Mouse (Mus musculus) limb, embryonic 14.5 days (tissue): ENCODE results near the gene Nucb1. TPM values are rescaled to one million over a fixed set of nuclear protein-coding genes. Genes with fewer than 3 reads are reported as not detected.

Source experiments
- ATAC-seq: fragments of 200-750 bp; cut with Nextera tagmentation; 2 replicates; pipeline ENCODE4 v1.8.0; 2017; ENCODE audit warnings: low read depth, moderate number of reproducible peaks, moderate TSS enrichment; ENCODE audit not compliant: low FRiP score
- DNase-seq: peaks from one replicate; pipeline ENCODE4 v3.0.0-alpha.2; 2015; ENCODE audit warnings: low spot score
- H3K27ac ChIP-seq: fragments of 300-500 bp; sonication (generic); replicated peaks from 2 replicates; pipeline ENCODE4 v1.5.1; 2014; ENCODE audit warnings: low read depth, mild to moderate bottlenecking, low read length, moderate library complexity, mixed read lengths
- H3K27me3 ChIP-seq: fragments of 300-500 bp; sonication (generic); 2 replicates; pipeline ENCODE4 v1.6.1; 2014; ENCODE audit warnings: low read length, mixed read lengths; ENCODE audit not compliant: control insufficient read depth, insufficient read depth
- H3K36me3 ChIP-seq: fragments of 300-500 bp; sonication (generic); 2 replicates; pipeline ENCODE4 v1.6.1; 2014; ENCODE audit warnings: mild to moderate bottlenecking, low read length, moderate library complexity, mixed read lengths; ENCODE audit not compliant: control insufficient read depth, insufficient read depth
- H3K4me1 ChIP-seq: fragments of 300-500 bp; sonication (generic); 2 replicates; pipeline ENCODE4 v1.6.1; 2014; ENCODE audit warnings: antibody characterized with exemption, low read length, mixed read lengths; ENCODE audit not compliant: control insufficient read depth, insufficient read depth
- H3K4me2 ChIP-seq: fragments of 300-500 bp; sonication (generic); replicated peaks from 2 replicates; pipeline ENCODE4 v1.6.1; 2014; ENCODE audit warnings: low read depth, mild to moderate bottlenecking, low read length, moderate library complexity; ENCODE audit not compliant: severe bottlenecking
- H3K4me3 ChIP-seq: fragments of 300-500 bp; sonication (generic); replicated peaks from 2 replicates; pipeline ENCODE4 v1.5.1; 2014; ENCODE audit warnings: low read length
- H3K9ac ChIP-seq: fragments of 300-500 bp; sonication (generic); 2 replicates; pipeline ENCODE4 v1.6.1; 2014; ENCODE audit warnings: mild to moderate bottlenecking, low read depth, low read length, moderate library complexity; ENCODE audit not compliant: severe bottlenecking
- H3K9me3 ChIP-seq: fragments of 300-500 bp; sonication (generic); 2 replicates; pipeline ENCODE4 v1.6.1; 2016; ENCODE audit warnings: low read length; ENCODE audit not compliant: control insufficient read depth
- POLR2A ChIP-seq: fragments of 200-500 bp; IDR thresholded peaks from 2 replicates; pipeline ENCODE4 v1.8.0; 2012; ENCODE audit warnings: inconsistent platforms, mild to moderate bottlenecking, moderate library complexity, borderline replicate concordance; ENCODE audit not compliant: insufficient read depth, insufficient read length; ENCODE audit errors: extremely low read depth
- WGBS: fragments of 180-500 bp; shearing (Covaris S2); extraction: QIAGEN DNeasy Blood & Tissue Kit; methylation state at CpG from one replicate; pipeline ENCODE4 v1.1.7; 2014; 5-methylcytosine and 5-hydroxymethylcytosine counted together
- polyA plus RNA-seq, 2 experiments: library from polyadenylated mRNA; depleted of rRNA in 1 of 2; stranded (reverse) in 1 of 2; unstranded in 1 of 2; fragments of >200 nt; fragmentation: Nextera tagmentation in 1 of 2; extraction: Ambion mirVana in 1 of 2; gene quantifications; 2 replicates each; pipeline versions ENCODE4 v1.2.1 to v1.2.3; 2012 to 2014

The Nucb1 gene
- polyA plus RNA-seq, 2 experiments: 239 to 299 TPM

DNA sequence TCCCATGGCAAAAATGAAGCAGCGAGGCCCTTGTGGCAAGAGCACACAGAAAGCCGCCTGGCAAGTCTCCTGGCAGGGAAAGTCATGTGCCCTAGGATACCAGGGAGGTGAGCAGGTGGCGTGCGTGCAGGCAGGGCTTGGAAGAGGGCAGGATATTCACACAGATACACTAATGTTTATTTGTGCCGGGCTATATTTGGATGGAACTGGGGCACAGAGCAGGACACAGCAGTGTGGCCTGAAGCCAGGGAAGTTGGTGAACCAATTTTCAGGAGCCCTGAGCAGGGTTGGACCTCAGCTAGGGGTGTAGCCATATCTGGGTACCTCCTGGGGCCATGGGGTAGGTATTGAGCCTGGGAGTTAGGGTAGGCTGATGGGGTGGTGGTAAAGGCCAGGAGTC, 17.3 kb downstream of the Nucb1 start:
- 93% methylated on average over 5 of the region's 5 CpGs for WGBS
- Histone ChIP-seq H3K4me1 (peaks cover 11% of the 10 kb centered on the region), H3K27me3 (no peaks in the 10 kb centered on the region), H3K4me2 (no peak overlapping the region), H3K9ac (no peak overlapping the region), H3K36me3 (peaks cover 62% of the 10 kb centered on the region), H3K27ac (no peak overlapping the region), H3K4me3 (no peak overlapping the region), H3K9me3 (no peaks in the 10 kb centered on the region)
- DNase-seq (no peak), ATAC-seq (no peak)
- no peak for TF ChIP-seq POLR2A

DNA sequence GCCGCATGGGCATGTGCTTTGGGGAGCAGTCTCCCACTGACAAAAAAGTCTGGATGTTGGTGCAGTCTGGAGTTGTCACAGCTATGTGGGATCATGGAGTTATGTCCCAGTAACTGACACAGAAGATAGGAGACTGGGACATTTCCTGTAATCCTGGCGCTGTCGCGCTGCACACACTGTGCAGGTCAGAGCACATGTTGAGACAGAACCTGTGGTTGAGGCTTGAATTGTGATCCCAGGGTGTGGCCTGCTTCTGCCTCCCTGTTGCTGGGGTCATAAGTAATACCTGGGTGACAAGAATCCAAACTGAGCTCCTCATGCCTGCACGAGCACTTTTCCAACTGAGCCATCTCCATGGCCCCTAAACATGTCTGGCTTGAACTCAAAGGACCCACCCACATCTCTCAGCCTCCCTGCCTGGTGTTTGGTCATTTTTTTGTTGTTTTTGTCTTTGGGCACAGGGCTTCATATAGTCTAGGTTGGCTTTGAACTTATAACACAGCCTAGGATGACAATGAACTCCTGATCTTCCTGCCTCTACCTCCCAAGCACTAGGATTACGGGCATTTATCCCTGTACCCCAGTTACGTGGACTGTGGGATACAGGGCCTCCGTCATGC, 17.9 kb downstream of the Nucb1 start:
- Histone ChIP-seq H3K9ac (no peak overlapping the region), H3K9me3 (no peaks in the 10 kb centered on the region), H3K36me3 (peaks cover 55% of the 10 kb centered on the region), H3K4me2 (no peak overlapping the region), H3K4me3 (no peak overlapping the region), H3K27me3 (no peaks in the 10 kb centered on the region), H3K27ac (no peak overlapping the region), H3K4me1 (peaks cover 14% of the 10 kb centered on the region)
- ATAC-seq (no peak), DNase-seq (no peak)
- WGBS: 96% methylated on average over 8 of the region's 8 CpGs
- no peak for TF ChIP-seq POLR2A

DNA sequence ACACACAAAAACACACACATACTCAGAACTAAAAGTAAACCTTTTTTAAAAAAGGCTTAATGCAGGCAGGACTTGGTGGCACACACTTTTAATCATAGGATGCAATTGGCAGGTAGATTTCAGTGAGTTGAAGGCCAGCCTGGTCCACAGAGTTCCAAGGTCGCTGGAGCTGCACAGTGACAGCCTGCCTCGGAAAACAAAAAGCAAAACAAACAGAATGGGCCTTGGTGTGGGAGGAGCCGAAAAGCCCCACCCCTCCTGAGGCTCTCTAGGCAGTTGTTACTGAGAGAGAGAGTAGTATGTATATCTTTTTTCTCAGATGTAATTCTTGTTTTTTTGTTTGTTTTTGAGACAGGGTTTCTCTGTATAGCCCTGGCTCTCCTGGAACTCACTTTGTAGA, 18.9 kb downstream of the Nucb1 start:
- H3K27ac ChIP-seq: no peak overlapping the region
- no peak overlapping the region for H3K9ac ChIP-seq
- no peak for DNase-seq
- peaks cover 14% of the 10 kb centered on the region for H3K4me1 ChIP-seq
- WGBS: 19% methylated on average over 3 of the region's 3 CpGs
- no peak for ATAC-seq
- no peak overlapping the region for H3K4me3 ChIP-seq
- no peak for TF ChIP-seq POLR2A
- H3K4me2 ChIP-seq: no peak overlapping the region
- no peaks in the 10 kb centered on the region for H3K27me3 ChIP-seq
- H3K9me3 ChIP-seq: no peaks in the 10 kb centered on the region
- H3K36me3 ChIP-seq: peaks cover 46% of the 10 kb centered on the region

DNA sequence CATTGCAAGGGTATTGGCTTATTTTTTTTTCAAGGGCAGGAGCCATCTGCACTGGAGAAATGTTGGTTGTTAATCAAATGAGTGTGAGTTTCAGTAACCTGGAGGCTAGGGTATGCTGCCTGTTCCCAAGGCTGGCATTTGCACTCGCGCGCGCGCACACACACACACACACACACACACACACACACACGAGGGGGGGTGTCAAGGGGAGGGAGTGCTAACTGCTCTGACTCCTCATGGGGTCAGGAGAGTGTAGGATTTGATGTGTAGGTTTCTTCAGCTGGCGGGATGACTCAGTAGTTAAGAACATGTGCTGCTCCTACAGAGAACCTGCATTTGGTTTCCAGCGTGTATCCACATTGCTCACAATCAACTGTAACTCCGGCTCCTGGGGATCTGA, 19.4 kb downstream of the Nucb1 start:
- DNase-seq (peak; percentile 9), ATAC-seq (0 out of 2 replicates have a peak, but pooled peaks have one; percentile 10)
- Histone ChIP-seq H3K4me1 (peaks cover 14% of the 10 kb centered on the region), H3K27me3 (no peaks in the 10 kb centered on the region), H3K9me3 (no peaks in the 10 kb centered on the region), H3K4me2 (no peak overlapping the region), H3K4me3 (no peak overlapping the region), H3K36me3 (peaks cover 41% of the 10 kb centered on the region), H3K27ac (no peak overlapping the region), H3K9ac (no peak overlapping the region)
- WGBS: 21% methylated on average over 9 of the region's 9 CpGs
- no peak for TF ChIP-seq POLR2A

DNA sequence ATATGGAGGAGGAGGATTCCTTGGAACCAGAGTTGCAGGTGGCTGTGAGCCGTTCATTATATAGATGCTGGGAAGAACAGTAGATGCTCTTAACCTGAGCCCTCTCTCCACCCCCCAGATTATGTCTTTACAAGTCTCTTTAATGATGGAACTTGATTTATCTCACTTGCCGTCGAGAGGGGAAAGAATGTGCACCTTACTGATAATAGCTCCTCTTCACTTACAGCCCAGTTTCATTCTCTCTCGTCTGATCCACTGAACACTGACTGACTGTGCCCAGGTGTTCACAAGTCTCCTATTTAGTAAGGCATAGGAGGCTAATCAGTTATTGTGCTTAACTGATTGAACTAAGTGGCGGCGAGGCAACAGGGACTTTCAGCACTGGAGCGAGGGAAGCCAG, 20.6 kb downstream of the Nucb1 start:
- Histone ChIP-seq H3K9ac (no peak overlapping the region), H3K4me1 (peaks cover 14% of the 10 kb centered on the region), H3K36me3 (peaks cover 29% of the 10 kb centered on the region), H3K9me3 (no peaks in the 10 kb centered on the region), H3K27ac (no peak overlapping the region), H3K4me3 (no peak overlapping the region), H3K4me2 (no peak overlapping the region), H3K27me3 (no peaks in the 10 kb centered on the region)
- WGBS: 77% methylated on average over 7 of the region's 7 CpGs
- TF ChIP-seq POLR2A: no peak
- ATAC-seq (no peak), DNase-seq (no peak)
